Mouse (Mus musculus) adrenal gland, postnatal 10 days (tissue): ENCODE data around the gene Cntfr. TPM values are rescaled to one million over a fixed set of nuclear protein-coding genes. Genes with fewer than 3 reads are reported as not detected.

ENCODE experiments used
- DNase-seq: peaks from one replicate; pipeline ENCODE4 v3.0.0; 2021; ENCODE audit warnings: mixed read lengths
- total RNA-seq, 2 experiments: library from RNA; stranded (reverse); gene quantifications; 2 replicates each; pipeline ENCODE4 v1.2.3; 2021

Gene Cntfr
- total RNA-seq, 2 experiments from 2014 or later = 53.0 to 67.0 TPM

- no peak for DNase-seq
These were observed 84.7 kb downstream of the Cntfr start for GRCm38 (mm10) chr4:41612166-41612565.

GRCm38 (mm10) chr4:41610594-41610980, 86.3 kb downstream of the Cntfr start:
- DNase-seq = no peak

GRCm38 (mm10) chr4:41609681-41610593, 87.0 kb downstream of the Cntfr start:
- DNase-seq = no peak

Other genes starting within 250 kb of the Cntfr start
- 1 to 10 TPM; 2.8 to 4.5 TPM for gene Kif24, start 232.2 kb downstream of the Cntfr start, total RNA-seq
- 10 to 100 TPM; 30.2 to 30.9 TPM for gene Nudt2, start 231.9 kb downstream of the Cntfr start, total RNA-seq
- 10 to 100 TPM; 13.3 to 17.4 TPM for gene AI464131, start 194.0 kb downstream of the Cntfr start, total RNA-seq
- under 1 TPM in 1 of 2 experiments, not detected in 1; 0.45 TPM for gene 1110017D15Rik, start 179.8 kb downstream of the Cntfr start, total RNA-seq
- gene Fam219a, start 127.6 kb downstream of the Cntfr start, total RNA-seq = 10 to 100 TPM; 18.8 to 23.5 TPM
- gene Dnaic1, start 127.3 kb downstream of the Cntfr start, total RNA-seq = 1 to 10 TPM; 3.3 to 3.5 TPM
- gene Enho, start 56.8 kb downstream of the Cntfr start, total RNA-seq = 10 to 100 TPM; 10.3 to 10.5 TPM
- gene Il11ra1, start 2.9 kb upstream of the Cntfr start, total RNA-seq = 10 to 100 TPM; 61.0 to 68.2 TPM
- 10 to 100 TPM; 36.2 to 39.0 TPM for gene Rpp25l, start 16.4 kb upstream of the Cntfr start, total RNA-seq
- gene Dctn3, start 26.1 kb upstream of the Cntfr start, total RNA-seq = 100 to 1,000 TPM; 100 to 104 TPM
- not detected for gene Arid3c, start 34.1 kb upstream of the Cntfr start, total RNA-seq
- 10 to 100 TPM; 42.3 to 49.2 TPM for gene Galt, start 58.1 kb upstream of the Cntfr start, total RNA-seq
- gene Sigmar1, start 59.1 kb upstream of the Cntfr start, total RNA-seq = 10 to 100 TPM; 65.8 to 68.8 TPM
- 10 to 100 TPM; 31.0 to 44.5 TPM for gene Ccl27a, start 77.2 kb upstream of the Cntfr start, total RNA-seq
- not detected for gene Gm21541, start 206.5 kb upstream of the Cntfr start, total RNA-seq
- 1 to 10 TPM; 2.8 to 4.5 TPM for gene Gm20878, start 244.5 kb upstream of the Cntfr start, total RNA-seq